Mouse (Mus musculus) neural tube, embryonic 15.5 days (tissue): ENCODE measurements around the gene Yipf6. TPM values are rescaled to one million over a fixed set of nuclear protein-coding genes. Genes with fewer than 3 reads are reported as not detected.

Experiments
- ATAC-seq: fragments of 200-750 bp; cut with Nextera tagmentation; 2 replicates; pipeline ENCODE4 v1.8.0; 2017; ENCODE audit warnings: mild to moderate bottlenecking, moderate TSS enrichment, moderate library complexity; ENCODE audit not compliant: low FRiP score
- H3K27ac ChIP-seq: fragments of 300-500 bp; sonication (generic); replicated peaks from 2 replicates; pipeline ENCODE4 v1.5.1; 2015; ENCODE audit warnings: mild to moderate bottlenecking, inconsistent platforms
- H3K27me3 ChIP-seq: fragments of 300-500 bp; sonication (generic); replicated peaks from 2 replicates; pipeline ENCODE4 v1.6.1; 2015; ENCODE audit warnings: inconsistent platforms
- H3K36me3 ChIP-seq: fragments of 300-500 bp; sonication (generic); 2 replicates; pipeline ENCODE4 v1.6.1; 2015; ENCODE audit warnings: inconsistent platforms
- H3K4me1 ChIP-seq: fragments of 300-500 bp; sonication (generic); 2 replicates; pipeline ENCODE4 v1.6.1; 2015; ENCODE audit warnings: inconsistent platforms
- H3K4me2 ChIP-seq: fragments of 300-500 bp; sonication (generic); 2 replicates; pipeline ENCODE4 v1.6.1; 2015; ENCODE audit warnings: inconsistent platforms, mild to moderate bottlenecking, moderate library complexity
- H3K4me3 ChIP-seq: fragments of 300-500 bp; sonication (generic); replicated peaks from 2 replicates; pipeline ENCODE4 v1.5.1; 2015; ENCODE audit warnings: mild to moderate bottlenecking, inconsistent platforms
- H3K9ac ChIP-seq: fragments of 300-500 bp; sonication (generic); replicated peaks from 2 replicates; pipeline ENCODE4 v1.6.1; 2015; ENCODE audit warnings: mild to moderate bottlenecking, inconsistent platforms
- H3K9me3 ChIP-seq: fragments of 300-500 bp; sonication (generic); replicated peaks from 2 replicates; pipeline ENCODE4 v1.6.1; 2016; ENCODE audit warnings: inconsistent platforms
- WGBS: fragments of 180-500 bp; shearing (Covaris S2); methylation state at CpG from one replicate; pipeline ENCODE4 v1.1.7; 2015; ENCODE audit warnings: mixed read lengths; 5-methylcytosine and 5-hydroxymethylcytosine counted together
- polyA plus RNA-seq: library from polyadenylated mRNA; unstranded; fragments of >200 nt; fragmentation: Nextera tagmentation; extraction: Ambion mirVana; gene quantifications from 2 replicates; pipeline ENCODE4 v1.2.1, GENCODE M21; 2015

Gene Yipf6
- 15.9 and 18.4 TPM in 2 replicates for polyA plus RNA-seq

GRCm38 (mm10) chrX:98936101-98936500 lies at the start of gene Yipf6:
TSS of gene Yipf6 (plus strand) at chrX:98936316.
- no peak for ATAC-seq
- no peaks in the 10 kb centered on the region for H3K36me3 ChIP-seq

GRCm38 (mm10) chrX:98890072-98890405 lies 46.1 kb upstream of the Yipf6 start:
- WGBS, result 16% methylated on average over 14 of the region's 14 CpGs

More at GRCm38 (mm10) chrX:98936101-98936500, at the start of gene Yipf6:
- Histone ChIP-seq H3K4me1 (peaks cover 10% of the 10 kb centered on the region; the same call in 1 of the 2 replicates), H3K4me3 (peak within 1 kb of the TSS; percentile 61), H3K9me3 (no peaks in the 10 kb centered on the region), H3K27me3 (no peaks in the 10 kb centered on the region), H3K27ac (peak within 1 kb of the TSS; percentile 92), H3K9ac (peak within 1 kb of the TSS; percentile 64), H3K4me2 (peak within 1 kb of the TSS; percentile 60)
- WGBS, result 78% methylated on average over 3 of the region's 3 CpGs

GRCm38 (mm10) chrX:98890406-98891116 lies 45.6 kb upstream of the Yipf6 start, which contains the start of gene Ophn1:
TSS of gene Ophn1 (minus strand) at chrX:98891025.
- H3K9me3 ChIP-seq, result no peaks in the 10 kb centered on the region
- 17% methylated on average over 47 of the region's 48 CpGs for WGBS
- peak; percentile 96 for ATAC-seq

More at GRCm38 (mm10) chrX:98890072-98890405, 46.1 kb upstream of the Yipf6 start:
- Histone ChIP-seq H3K27ac (peak overlapping the region; percentile 88), H3K27me3 (no peaks in the 10 kb centered on the region; the same call in 1 of the 2 replicates), H3K4me2 (peak overlapping the region; percentile 55), H3K9me3 (no peaks in the 10 kb centered on the region), H3K4me3 (peak overlapping the region; percentile 55), H3K9ac (peak overlapping the region; percentile 61), H3K4me1 (peaks cover 10% of the 10 kb centered on the region; the same call in 1 of the 2 replicates), H3K36me3 (no peaks in the 10 kb centered on the region)
- peak; percentile 53; the same call in 1 of the 2 replicates for ATAC-seq

DNA sequence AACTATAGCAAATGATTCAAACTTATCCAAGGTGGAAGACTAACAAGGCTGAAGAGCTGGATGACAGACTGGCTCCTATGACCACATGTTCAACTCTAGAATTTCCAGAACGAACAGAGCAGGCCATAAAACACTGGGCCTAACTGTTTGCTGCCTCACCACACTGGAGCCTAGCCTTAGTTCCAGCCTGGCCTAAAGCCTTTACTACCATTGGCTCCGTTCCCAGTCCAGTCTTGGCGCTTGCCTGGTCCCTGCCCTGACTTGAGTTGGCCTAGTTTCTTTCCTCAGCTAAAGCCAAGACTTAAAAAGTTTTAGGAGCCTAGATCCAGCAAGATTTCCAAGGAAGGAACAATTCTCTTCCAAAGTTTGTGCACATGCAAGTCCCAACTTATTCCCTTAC lies 37.8 kb upstream of the Yipf6 start:
- Histone ChIP-seq H3K9me3 (no peaks in the 10 kb centered on the region), H3K4me3 (no peak overlapping the region), H3K9ac (no peak overlapping the region), H3K27ac (no peak overlapping the region), H3K4me1 (no peaks in the 10 kb centered on the region), H3K4me2 (no peak overlapping the region), H3K27me3 (no peaks in the 10 kb centered on the region), H3K36me3 (no peaks in the 10 kb centered on the region)
- ATAC-seq, result no peak
- WGBS, result 75% methylated on average over 3 of the region's 3 CpGs

More at GRCm38 (mm10) chrX:98890406-98891116, 45.6 kb upstream of the Yipf6 start, which contains the start of gene Ophn1:
- Histone ChIP-seq H3K27me3 (no peaks in the 10 kb centered on the region), H3K4me2 (peak within 1 kb of the TSS; percentile 55), H3K36me3 (no peaks in the 10 kb centered on the region), H3K9ac (peak within 1 kb of the TSS; percentile 61), H3K4me1 (peaks cover 10% of the 10 kb centered on the region; the same call in 1 of the 2 replicates), H3K4me3 (peak within 1 kb of the TSS; percentile 55), H3K27ac (peak within 1 kb of the TSS; percentile 88)

GRCm38 (mm10) chrX:98904226-98904625 lies 31.9 kb upstream of the Yipf6 start:
- Histone ChIP-seq H3K27ac (no peak overlapping the region), H3K9ac (no peak overlapping the region), H3K4me1 (no peaks in the 10 kb centered on the region), H3K9me3 (no peaks in the 10 kb centered on the region), H3K4me2 (no peak overlapping the region), H3K4me3 (no peak overlapping the region), H3K36me3 (no peaks in the 10 kb centered on the region), H3K27me3 (no peaks in the 10 kb centered on the region)
- ATAC-seq, result no peak
- 87% methylated on average over 6 of the region's 6 CpGs for WGBS

DNA sequence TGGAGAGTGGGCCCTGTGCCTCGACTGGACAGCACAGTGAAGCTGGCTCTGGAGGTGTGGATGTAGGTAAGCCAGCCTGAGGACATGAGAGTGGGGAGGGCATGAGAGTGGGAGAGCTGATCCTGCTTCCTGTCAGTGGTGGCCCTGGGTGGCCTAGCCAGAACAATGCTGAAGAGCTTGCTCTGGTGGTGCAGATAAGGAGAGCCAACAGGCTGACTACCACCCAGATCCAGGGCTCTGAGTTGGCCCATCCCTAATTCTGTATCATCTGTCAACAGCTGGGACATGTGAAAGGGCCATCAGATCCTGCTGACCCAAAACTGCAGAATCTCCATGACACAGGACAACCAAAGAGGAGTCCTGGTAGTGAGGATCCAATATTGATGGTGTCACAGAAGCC lies 27.2 kb upstream of the Yipf6 start:
- ATAC-seq, result no peak
- 67% methylated on average over 1 of the region's 1 CpGs for WGBS
- H3K27me3 ChIP-seq, result no peaks in the 10 kb centered on the region
- no peaks in the 10 kb centered on the region for H3K4me1 ChIP-seq
- no peak overlapping the region for H3K4me2 ChIP-seq
- H3K27ac ChIP-seq, result no peak overlapping the region
- H3K9ac ChIP-seq, result no peak overlapping the region
- H3K9me3 ChIP-seq, result no peaks in the 10 kb centered on the region
- H3K4me3 ChIP-seq, result no peak overlapping the region
- H3K36me3 ChIP-seq, result no peaks in the 10 kb centered on the region

DNA sequence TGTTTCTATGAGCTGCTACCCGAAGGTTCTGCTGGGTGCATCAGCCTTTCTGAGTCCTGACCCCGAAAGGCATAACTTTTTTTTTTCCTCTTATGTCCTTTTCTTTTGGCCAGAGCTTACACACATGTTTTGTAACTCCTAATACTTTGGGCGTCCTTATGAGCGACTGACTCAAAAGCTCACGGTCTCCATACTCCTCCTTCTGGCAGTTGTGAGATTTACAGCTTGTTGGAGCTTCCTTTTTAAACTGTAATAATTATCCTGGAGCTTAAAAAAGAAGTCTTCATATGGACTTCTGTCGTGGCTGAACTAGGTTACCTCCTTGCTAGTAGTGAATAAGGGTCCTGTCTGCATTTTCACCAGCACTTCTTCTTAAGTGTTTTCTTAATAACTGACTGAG lies 16.7 kb upstream of the Yipf6 start:
- ATAC-seq, result no peak
- Histone ChIP-seq H3K27ac (no peak overlapping the region), H3K27me3 (no peaks in the 10 kb centered on the region), H3K9ac (no peak overlapping the region), H3K4me2 (no peak overlapping the region), H3K9me3 (no peaks in the 10 kb centered on the region), H3K4me3 (no peak overlapping the region), H3K36me3 (no peaks in the 10 kb centered on the region), H3K4me1 (no peaks in the 10 kb centered on the region)
- 25% methylated on average over 6 of the region's 6 CpGs for WGBS

GRCm38 (mm10) chrX:98936707-98937554 lies 815 bp downstream of the Yipf6 start:
- WGBS, result 25% methylated on average over 66 of the region's 66 CpGs
- Histone ChIP-seq H3K27me3 (no peaks in the 10 kb centered on the region), H3K27ac (peak overlapping the region; percentile 92), H3K9ac (peak overlapping the region; percentile 65), H3K4me2 (peak overlapping the region; percentile 60), H3K9me3 (no peaks in the 10 kb centered on the region), H3K36me3 (no peaks in the 10 kb centered on the region), H3K4me3 (peak overlapping the region; percentile 61), H3K4me1 (peaks cover 10% of the 10 kb centered on the region; the same call in 1 of the 2 replicates)
- ATAC-seq, result peak; percentile 96

DNA sequence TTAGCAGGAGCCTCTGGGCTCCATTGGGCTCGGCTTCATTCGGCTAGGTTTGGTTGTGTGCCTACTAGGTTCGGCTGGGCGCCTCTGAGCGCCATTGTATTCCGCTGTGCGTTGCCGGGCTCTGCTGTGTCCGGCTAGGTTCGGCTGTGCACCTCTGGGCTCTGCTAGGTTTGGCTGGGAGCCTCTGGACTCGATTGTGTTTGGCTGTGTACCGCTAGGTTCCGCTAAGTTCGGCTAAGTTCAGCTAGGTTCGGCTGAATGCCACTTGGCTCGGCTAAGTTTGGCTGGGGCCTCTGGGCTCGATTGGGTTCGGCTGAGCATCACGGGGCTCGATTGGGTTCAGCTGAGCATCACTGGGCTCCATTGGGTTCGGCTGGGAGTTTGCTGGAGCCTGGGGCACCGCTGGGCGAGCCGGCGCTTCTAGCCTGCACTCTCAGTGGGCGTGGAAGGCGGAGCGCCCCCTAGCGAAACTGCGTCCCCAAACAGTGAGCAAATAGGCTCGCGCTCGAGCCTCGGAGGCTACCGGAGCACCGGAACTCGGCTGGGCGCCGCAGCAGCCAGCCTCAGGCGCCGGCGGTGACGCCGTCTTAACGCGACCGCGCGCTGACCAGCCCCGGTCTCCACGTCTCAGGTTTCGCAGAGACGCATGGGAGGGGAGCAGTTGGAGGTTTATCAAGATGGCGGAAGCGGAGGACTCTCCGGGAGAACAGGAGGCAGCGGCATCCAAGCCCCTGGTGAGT lies 1.6 kb downstream of the Yipf6 start:
- Histone ChIP-seq H3K27ac (peak overlapping the region; percentile 92), H3K4me1 (peaks cover 10% of the 10 kb centered on the region; the same call in 1 of the 2 replicates), H3K36me3 (no peaks in the 10 kb centered on the region), H3K9ac (peak overlapping the region; percentile 65), H3K4me2 (peak overlapping the region; percentile 60), H3K4me3 (peak overlapping the region; percentile 61), H3K27me3 (no peaks in the 10 kb centered on the region), H3K9me3 (no peaks in the 10 kb centered on the region)
- peak; percentile 84 for ATAC-seq
- 24% methylated on average over 56 of the region's 57 CpGs for WGBS

DNA sequence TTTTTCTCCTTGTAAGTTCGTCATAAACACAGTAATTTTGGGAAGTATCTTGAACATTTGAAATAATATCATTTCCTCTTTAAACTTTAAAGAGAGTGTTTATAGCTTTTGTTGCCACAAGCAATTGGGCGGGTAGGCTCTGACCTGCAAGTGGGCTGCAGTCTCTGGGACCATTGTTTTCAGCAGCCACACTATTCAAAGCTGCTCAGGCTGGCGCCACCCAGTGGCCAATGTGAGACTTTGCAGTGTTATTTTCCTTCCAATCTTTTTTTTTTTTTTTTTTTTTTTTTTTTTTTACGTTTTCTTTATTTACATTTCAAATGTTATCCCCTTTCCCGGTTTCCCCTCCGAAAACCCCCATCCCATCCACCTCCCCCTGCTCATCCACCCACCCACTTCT lies 17.8 kb downstream of the Yipf6 start:
- no peaks in the 10 kb centered on the region for H3K4me1 ChIP-seq

GRCm38 (mm10) chrX:98958287-98958686 lies 22.2 kb downstream of the Yipf6 start:
- H3K9ac ChIP-seq, result no peak overlapping the region
- H3K4me3 ChIP-seq, result no peak overlapping the region
- H3K4me1 ChIP-seq, result no peaks in the 10 kb centered on the region
- H3K27me3 ChIP-seq, result no peaks in the 10 kb centered on the region; the same call in 1 of the 2 replicates
- no peak overlapping the region for H3K27ac ChIP-seq
- no peak for ATAC-seq
- H3K9me3 ChIP-seq, result no peaks in the 10 kb centered on the region
- H3K36me3 ChIP-seq, result no peaks in the 10 kb centered on the region
- no peak overlapping the region for H3K4me2 ChIP-seq
- 93% methylated on average over 9 of the region's 9 CpGs for WGBS

More for the DNA sequence above, 17.8 kb downstream of the Yipf6 start:
- 24% methylated on average over 5 of the region's 6 CpGs for WGBS
- no peak for ATAC-seq
- Histone ChIP-seq H3K27ac (no peak overlapping the region), H3K4me3 (no peak overlapping the region), H3K4me2 (no peak overlapping the region), H3K9me3 (no peaks in the 10 kb centered on the region), H3K36me3 (no peaks in the 10 kb centered on the region), H3K9ac (no peak overlapping the region), H3K27me3 (no peaks in the 10 kb centered on the region; the same call in 1 of the 2 replicates)
